Mouse (Mus musculus) heart, postnatal 36 days (tissue): ENCODE measurements at regions not wholly inside any gene's neighbourhood (a gene's known extent, or its start where the extent isn't known, plus 50 kb on each side); places are given as distances from the start of the nearest gene placed in this dataset.

Source experiments
- DNase-seq, 2 experiments: peaks; one replicate each; pipeline ENCODE4 v3.0.0; 2021 to 2022
- intact Hi-C: fragments of 180-260 bp; cut with DNase I; formaldehyde crosslinking; loops from one replicate; pipeline ENCODE4 v1.15.1; 2025

- DNase-seq: no peak
- intact Hi-C loops: no loop called here
Observed at GRCm38 (mm10) chr13:37678251-37678650, 99.9 kb upstream of the Rreb1 start.

DNA sequence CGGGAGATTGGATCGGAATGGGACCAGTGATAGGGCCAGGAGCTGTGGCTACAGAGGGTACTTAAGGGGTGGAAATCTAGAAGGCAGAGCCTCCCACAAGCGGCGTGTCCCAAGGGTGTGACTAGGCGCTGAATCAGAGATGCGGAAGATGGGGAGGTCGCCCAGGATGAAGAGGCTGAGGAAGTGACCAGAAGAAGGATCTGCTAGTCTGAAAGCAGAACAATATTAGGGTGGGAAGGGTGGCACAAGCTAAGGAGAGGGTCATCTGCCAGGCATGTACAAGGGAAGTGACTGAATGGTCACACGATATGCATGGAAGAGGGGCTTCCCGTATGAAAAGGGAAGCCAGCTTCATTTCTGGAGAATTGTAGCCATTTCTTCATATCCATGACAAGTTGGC is 99.4 kb upstream of the Rreb1 start:
- no peak for DNase-seq
- intact Hi-C loops: no loop called here

- intact Hi-C loops: no loop called here
- no peak for DNase-seq
Observed at GRCm38 (mm10) chr13:37680837-37681619, 97.2 kb upstream of the Rreb1 start.

GRCm38 (mm10) chr13:37683045-37683679 is 95.0 kb upstream of the Rreb1 start:
- no peak for DNase-seq
- intact Hi-C loops: no loop called here

- DNase-seq: no peak
- intact Hi-C loops: no loop called here
Observed at GRCm38 (mm10) chr13:37685617-37686016, 92.6 kb upstream of the Rreb1 start.

GRCm38 (mm10) chr13:37686109-37686508 is 92.1 kb upstream of the Rreb1 start:
- DNase-seq: no peak
- intact Hi-C loops: no loop called here

DNA sequence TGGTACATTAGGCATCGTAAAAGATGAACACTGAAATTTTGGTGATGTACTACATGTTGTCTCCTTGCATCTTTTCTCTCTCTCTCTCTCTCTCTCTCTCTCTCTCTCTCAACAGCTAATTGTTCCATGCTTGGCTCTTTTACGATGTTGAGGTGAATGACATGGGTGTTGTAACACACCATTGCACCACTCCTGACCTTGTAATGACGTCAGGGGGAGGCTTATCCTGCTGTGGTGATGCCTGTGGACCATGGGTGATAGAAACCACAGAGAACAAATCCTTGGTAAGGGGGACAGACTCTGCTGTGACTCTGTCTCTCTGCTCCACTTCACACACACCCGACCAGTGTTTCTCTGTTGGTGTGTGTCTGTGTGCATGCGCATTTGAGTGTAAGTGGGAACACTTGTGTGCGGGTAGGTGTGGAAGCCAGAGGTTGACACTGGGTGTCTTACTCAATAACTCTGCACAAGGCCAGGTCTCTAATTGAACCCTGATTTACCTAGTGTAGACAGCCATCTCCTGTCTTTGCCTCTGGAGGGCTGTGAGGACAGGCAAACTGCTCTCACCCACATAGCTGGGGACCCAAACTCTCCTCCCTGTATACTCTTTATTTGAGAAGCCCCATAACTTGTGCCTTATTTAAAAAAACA is 88.9 kb upstream of the Rreb1 start:
- intact Hi-C loops: no loop called here
- DNase-seq: no peak

DNA sequence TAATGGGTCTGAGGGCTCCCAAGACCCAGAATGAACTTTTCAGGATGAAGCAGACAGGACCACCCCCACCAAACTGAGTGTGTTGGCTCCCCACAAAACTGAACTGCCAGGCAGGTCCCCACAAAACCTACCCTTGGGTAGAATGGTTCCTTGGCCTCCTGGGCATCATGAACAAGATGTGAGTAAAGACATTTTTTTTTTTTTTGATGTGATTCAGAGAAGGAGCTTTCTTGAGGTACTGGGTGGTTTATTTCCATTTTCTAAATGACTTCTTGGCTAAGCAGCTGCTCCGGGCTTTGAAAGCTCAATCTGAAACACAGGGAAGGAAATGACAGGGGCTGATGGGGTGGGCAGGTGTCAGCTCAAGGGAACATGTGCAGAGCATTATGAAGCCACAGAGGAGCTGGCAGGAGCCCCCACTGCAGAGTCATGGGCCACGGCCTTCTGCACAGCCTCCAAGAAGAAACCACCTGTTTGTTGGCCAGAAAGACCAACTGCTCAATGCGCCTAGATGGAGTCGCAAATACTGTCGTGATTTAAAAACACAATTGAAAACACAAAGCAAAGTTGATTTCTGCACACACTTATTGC is 86.2 kb upstream of the Rreb1 start:
- DNase-seq: no peak
- intact Hi-C loops: no loop called here

DNA sequence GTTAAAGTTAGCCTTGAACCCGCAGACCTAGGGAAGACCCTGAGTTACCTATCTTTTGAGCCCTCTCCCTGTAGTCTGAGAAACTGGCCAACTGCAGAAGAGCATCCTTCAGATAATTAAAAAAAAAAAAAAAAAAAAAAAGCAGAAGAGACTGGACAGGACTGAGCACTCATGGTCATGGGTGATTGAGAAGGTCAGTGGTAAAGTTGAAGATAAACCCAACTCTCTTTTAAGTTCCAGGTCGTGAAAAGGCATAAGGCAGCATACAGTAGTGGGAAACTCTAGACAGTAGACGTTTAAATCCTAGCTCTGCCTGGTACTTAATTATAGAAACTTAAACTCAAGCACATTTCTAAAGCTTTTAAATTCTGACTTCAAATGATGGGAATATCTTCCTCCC is 84.6 kb upstream of the Rreb1 start:
- intact Hi-C loops: no loop called here
- DNase-seq: no peak

GRCm38 (mm10) chr13:37704475-37704874 is 73.7 kb upstream of the Rreb1 start:
- intact Hi-C loops: no loop called here
- no peak for DNase-seq

DNA sequence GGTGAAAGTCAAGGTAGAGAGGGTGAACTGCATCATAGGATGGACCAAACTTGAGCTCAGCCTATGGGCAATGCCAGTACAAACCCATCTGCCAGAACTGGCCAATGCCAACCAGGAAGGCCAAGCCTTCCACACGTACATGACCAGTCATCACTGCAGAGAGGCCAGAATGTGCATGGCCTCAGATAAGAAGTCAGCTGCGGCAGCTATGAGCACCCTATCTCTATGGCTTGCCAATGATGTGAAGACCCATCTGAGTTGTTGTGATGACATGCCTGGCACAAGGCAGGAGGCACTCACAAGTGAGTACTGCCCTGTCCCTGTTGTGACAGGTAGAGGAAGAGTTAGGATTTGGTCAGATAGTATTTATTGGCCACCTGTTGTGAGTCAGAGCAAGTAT is 72.7 kb upstream of the Rreb1 start:
- intact Hi-C loops: no loop called here
- DNase-seq: no peak

DNA sequence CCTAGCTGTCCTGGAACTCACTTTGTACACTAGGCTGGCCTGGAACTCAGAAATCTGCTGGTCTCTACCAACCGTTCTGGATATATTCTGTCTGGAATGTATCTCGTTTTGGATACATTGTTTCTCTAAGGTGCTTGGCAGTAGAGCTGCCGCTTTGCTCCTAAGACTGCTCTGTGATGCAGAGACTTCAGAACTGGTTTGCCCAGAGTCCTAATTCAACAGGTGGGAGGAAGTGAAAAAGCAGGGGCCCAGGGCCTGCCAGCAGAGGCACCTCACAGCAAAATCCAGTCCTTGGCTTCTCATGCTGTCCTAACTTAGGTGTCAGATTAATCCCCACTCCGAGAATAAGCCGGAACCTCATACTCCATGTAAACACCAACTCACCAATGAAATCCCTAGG is 67.3 kb upstream of the Rreb1 start:
- intact Hi-C loops: no loop called here
- no peak for DNase-seq

GRCm38 (mm10) chr13:37712908-37713496 is 65.2 kb upstream of the Rreb1 start:
- no peak for DNase-seq
- intact Hi-C loops: no loop called here

DNA sequence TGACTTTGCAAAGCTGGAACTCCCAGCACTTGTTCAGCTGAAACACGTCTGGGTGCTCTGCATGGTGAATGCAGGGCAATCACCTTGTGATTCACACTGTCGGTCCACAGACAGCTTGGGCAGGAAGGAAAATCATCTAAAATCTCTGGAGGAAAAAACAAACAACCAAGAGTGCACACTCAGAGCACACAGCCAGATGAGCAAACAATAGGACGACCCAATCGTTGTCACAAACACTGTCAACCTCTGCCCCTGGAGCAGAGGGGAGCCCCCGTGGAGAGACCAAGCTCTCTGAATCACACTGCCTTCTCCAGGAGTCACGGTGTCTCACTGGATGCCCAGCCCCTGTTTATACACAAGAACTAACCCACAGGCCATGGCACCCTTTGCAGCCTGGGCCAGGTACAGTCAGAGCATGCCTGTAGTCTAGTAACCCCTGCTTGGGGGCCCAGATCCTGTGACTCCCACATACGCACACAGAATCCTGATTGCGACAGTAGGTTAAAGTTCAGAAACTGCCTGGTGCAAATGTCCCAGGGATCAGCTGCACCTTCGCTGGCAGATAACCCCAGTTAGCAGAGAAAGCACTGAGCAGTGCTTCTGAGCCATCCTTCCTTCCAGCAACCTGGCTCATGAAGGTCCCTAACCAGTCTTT is 63.0 kb upstream of the Rreb1 start:
- intact Hi-C loops: no loop called here
- no peak for DNase-seq

DNA sequence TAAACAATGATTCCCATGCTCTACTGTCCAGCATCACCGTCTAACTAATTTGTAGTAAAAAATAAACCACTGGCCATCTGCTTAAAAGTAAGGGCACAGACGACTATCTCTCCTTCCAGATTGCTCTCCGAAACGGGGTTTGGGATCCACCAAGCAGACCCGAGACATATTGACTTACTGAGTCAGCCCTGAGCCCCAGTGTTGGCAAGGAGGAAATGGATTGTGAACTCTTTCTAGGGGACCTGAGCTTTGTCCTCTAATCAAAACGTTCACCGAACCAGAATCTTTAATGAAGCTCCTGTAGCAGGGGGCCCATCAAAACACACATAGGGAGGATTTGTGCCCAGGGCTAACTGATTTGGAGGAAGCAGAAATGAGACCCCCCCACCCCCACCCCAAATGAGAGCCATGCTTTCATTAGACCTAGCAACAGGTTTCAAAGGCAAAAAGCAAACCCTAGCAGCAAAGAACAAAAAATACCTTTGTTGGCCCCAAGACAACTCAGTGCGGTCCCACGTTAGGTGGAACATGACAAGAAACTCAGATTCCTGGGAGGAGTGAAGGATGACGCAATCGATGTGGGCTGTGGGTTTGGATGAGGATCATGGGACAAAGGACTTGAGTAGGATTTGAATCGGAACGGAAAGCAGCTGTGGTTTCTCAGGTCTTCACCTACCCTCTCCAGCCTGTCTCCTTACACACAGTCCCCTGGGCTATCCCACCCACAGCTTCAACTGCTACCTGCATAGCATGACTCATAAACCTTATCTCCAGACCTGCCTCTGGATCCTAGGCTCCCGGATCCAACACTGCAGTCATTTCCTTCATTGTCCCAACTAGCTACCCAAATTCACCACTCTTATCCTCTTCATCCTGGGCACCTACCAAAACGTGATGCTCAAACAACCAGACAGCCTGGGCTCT is 62.2 kb upstream of the Rreb1 start:
- DNase-seq: no peak
- intact Hi-C loops: no loop called here

DNA sequence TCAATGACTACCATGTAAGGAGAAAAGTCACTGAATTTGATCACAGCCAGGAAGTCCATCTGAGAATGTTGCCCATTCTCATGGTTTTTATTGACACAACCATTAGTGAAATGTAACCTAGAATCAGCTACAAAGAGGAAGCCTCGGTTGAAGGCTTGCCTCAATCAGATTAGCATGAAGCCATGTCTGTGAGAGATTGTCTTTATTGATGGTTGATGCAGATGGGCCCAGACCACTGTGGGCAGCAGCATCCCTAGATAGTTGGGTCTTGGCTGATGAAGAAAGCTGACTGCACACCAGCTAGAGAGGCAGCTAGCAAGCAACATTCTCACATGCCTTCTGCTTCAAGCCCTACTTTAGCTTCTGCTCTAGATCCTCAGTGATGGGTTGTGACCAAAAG is 60.4 kb upstream of the Rreb1 start:
- intact Hi-C loops: no loop called here
- no peak for DNase-seq

DNA sequence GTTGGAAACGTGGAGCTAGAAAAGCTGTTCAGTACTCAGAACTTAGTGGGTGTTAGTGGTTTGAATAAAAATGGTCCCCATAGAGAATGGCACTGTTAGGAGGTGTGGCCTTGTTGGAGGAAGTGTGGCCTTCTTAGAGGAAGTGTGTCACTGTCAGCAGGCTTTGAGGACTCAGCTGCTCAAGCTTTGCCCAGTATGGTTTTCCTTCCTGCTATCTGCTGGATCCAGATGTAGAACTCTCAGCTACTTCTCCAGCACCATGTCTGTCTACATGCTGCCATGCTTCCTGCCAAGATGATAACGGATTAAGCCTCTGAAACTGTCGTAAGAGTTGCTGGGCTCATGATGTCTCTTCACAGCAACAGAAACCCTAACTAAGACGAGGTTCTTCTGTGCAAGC is 59.8 kb upstream of the Rreb1 start:
- DNase-seq: no peak
- intact Hi-C loops: no loop called here
